Mouse (Mus musculus): ENCODE data around the gene Rbfox1.

Rbfox1 gene

GRCm38 (mm10) chr16:5992045-5993011 is 107.2 kb downstream of the Rbfox1 start:
- DNase-seq (ENCODE audit: extremely low read depth, insufficient read length, low spot score) = no peak

GRCm38 (mm10) chr16:5997136-5997535 is 112.0 kb downstream of the Rbfox1 start:
- DNase-seq (ENCODE audit: extremely low read depth, insufficient read length, low spot score) = no peak

- DNase-seq (ENCODE audit: extremely low read depth, insufficient read length, low spot score) = no peak
Observed at GRCm38 (mm10) chr16:5997651-5998050, 112.5 kb downstream of the Rbfox1 start.

GRCm38 (mm10) chr16:6000016-6000415 is 114.9 kb downstream of the Rbfox1 start:
- no peak for DNase-seq (ENCODE audit: extremely low read depth, insufficient read length, low spot score)

- DNase-seq (ENCODE audit: extremely low read depth, insufficient read length, low spot score) = no peak
Observed at GRCm38 (mm10) chr16:6006996-6007395, 121.8 kb downstream of the Rbfox1 start.

GRCm38 (mm10) chr16:6012853-6013252 is 127.7 kb downstream of the Rbfox1 start:
- no peak for DNase-seq (ENCODE audit: extremely low read depth, insufficient read length, low spot score)

GRCm38 (mm10) chr16:6018639-6019038 is 133.5 kb downstream of the Rbfox1 start:
- DNase-seq (ENCODE audit: extremely low read depth, insufficient read length, low spot score) = no peak

GRCm38 (mm10) chr16:6019361-6019760 is 134.2 kb downstream of the Rbfox1 start:
- DNase-seq (ENCODE audit: extremely low read depth, insufficient read length, low spot score) = no peak

GRCm38 (mm10) chr16:6031280-6031679 is 146.1 kb downstream of the Rbfox1 start:
- DNase-seq (ENCODE audit: extremely low read depth, insufficient read length, low spot score) = no peak

GRCm38 (mm10) chr16:6032563-6032962 is 147.4 kb downstream of the Rbfox1 start:
- no peak for DNase-seq (ENCODE audit: extremely low read depth, insufficient read length, low spot score)

- no peak for DNase-seq (ENCODE audit: extremely low read depth, insufficient read length, low spot score)
Observed at GRCm38 (mm10) chr16:6034876-6035275, 149.7 kb downstream of the Rbfox1 start.

GRCm38 (mm10) chr16:6037009-6037408 is 151.9 kb downstream of the Rbfox1 start:
- no peak for DNase-seq (ENCODE audit: extremely low read depth, insufficient read length, low spot score)

GRCm38 (mm10) chr16:6042766-6043165 is 157.6 kb downstream of the Rbfox1 start:
- no peak for DNase-seq (ENCODE audit: extremely low read depth, insufficient read length, low spot score)

- DNase-seq (ENCODE audit: extremely low read depth, insufficient read length, low spot score) = no peak
Observed at GRCm38 (mm10) chr16:6048601-6049000, 163.4 kb downstream of the Rbfox1 start.

GRCm38 (mm10) chr16:6062495-6062894 is 177.3 kb downstream of the Rbfox1 start:
- no peak for DNase-seq (ENCODE audit: extremely low read depth, insufficient read length, low spot score)

GRCm38 (mm10) chr16:6065481-6065880 is 180.3 kb downstream of the Rbfox1 start:
- DNase-seq (ENCODE audit: extremely low read depth, insufficient read length, low spot score) = no peak

GRCm38 (mm10) chr16:6075442-6076050 is 190.4 kb downstream of the Rbfox1 start:
- no peak for DNase-seq (ENCODE audit: extremely low read depth, insufficient read length, low spot score)

- DNase-seq (ENCODE audit: extremely low read depth, insufficient read length, low spot score) = no peak
Observed at GRCm38 (mm10) chr16:6079017-6079416, 193.9 kb downstream of the Rbfox1 start.

- no peak for DNase-seq (ENCODE audit: extremely low read depth, insufficient read length, low spot score)
Observed at GRCm38 (mm10) chr16:6084701-6085365, 199.7 kb downstream of the Rbfox1 start.

GRCm38 (mm10) chr16:6086200-6086599 is 201.0 kb downstream of the Rbfox1 start:
- DNase-seq (ENCODE audit: extremely low read depth, insufficient read length, low spot score) = no peak
